Mouse (Mus musculus) right cerebral cortex, postnatal 10 days (tissue): ENCODE results near the gene Gadd45b.

Experiments used
- DNase-seq, 2 experiments: peaks; one replicate each; pipeline ENCODE4 v3.0.0; 2021; ENCODE audit warnings: low spot score in 2 of 2

Gene Gadd45b

DNA sequence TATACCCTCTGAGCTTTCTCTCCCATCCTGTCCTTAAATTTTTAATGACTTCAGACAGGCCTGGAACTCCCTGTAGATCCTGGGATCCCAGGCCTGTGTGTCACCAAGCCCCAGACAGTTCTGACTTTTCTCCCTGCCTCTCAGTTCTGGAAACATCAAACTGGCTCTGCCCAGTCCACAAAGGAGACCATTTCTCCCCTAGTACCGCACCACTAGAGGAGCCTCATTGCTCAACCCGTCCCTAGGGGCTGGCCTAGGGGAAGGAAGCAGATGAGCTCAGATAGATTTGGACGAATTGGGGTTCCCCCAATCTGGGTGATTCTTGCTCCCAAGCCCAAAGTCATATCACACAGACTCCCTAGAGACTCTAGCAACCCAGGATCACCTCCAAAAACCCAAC lies 5.4 kb downstream of the Gadd45b start:
- no peak for DNase-seq

DNA sequence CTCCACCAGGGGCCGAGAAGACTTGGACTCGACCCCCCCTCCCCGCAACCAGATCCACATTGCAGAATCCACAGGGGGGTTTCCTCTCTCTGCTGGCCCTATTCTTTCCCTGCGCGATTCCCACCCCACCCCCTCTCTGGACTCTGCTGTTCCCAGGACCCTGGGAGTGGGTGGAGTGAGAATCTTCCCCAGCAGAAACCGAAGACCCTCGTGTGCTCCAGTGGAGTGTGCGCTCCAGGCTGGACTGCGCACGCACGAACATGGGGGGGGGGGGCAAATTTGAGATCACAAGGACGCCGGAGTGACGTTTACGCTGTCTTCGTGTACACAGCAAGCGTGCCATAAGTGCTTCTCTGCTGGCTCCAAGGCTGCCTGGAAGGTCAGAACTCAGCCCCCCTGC lies 5.8 kb downstream of the Gadd45b start:
- no peak for DNase-seq

DNA sequence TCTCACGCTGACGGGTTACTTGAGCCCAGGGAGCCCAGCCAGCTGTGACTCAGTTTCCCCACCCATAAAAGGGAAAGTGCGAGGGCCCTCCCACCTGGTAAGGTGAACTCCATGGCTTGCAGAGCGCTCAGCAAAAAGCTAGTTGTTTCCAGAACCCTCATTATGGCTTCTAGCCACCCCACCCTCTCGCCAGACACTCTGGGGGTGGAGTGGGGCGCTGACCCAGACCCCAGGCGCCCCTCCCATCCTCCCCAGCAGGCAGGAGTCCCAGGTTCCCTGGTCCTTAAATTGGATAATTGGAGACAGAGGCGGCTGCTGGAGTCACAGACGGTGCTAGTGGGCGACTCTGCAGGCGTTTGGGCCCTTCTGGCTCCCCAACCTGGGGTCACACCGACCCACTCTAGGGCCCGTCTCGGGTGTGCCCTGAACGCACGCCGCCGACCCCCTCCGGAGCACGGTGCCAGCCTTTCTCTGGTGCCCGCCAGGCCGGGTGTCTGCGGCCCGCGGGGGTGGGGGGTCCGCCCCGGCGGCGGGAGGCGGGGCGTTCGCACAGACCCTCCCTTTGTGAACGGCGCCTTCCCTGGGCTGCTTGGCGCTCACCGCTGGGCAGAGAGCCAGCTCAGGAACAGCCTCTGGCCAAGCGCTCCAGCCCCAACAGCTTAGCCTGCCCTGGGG lies 6.4 kb downstream of the Gadd45b start:
- DNase-seq, result peak; percentile 82 to 85

- DNase-seq, result no peak
Observed at GRCm38 (mm10) chr10:80936810-80937164, 6.9 kb downstream of the Gadd45b start.

DNA sequence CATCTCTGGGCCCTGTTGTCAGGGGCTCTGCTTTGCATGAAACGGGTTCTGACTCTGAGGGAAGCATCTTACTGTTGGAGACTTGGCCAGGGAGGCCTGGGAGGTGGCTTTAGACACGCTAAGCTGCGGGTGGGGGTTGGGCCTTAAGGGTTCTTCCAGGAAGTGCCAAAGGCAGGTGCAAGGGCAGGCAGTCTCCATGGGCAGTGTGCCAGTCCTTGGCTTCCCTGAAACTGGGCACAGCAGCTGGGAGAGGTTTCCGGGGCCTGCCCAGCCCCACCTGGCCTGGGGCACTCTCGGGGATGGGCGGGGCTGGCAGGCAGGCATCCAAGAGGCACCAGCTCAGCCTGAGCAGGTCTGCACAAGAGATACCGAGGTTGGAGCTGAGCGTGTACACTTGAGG lies 7.8 kb downstream of the Gadd45b start:
- DNase-seq, result no peak

- DNase-seq, result no peak
Observed at GRCm38 (mm10) chr10:80938831-80939550, 9.1 kb downstream of the Gadd45b start.

DNA sequence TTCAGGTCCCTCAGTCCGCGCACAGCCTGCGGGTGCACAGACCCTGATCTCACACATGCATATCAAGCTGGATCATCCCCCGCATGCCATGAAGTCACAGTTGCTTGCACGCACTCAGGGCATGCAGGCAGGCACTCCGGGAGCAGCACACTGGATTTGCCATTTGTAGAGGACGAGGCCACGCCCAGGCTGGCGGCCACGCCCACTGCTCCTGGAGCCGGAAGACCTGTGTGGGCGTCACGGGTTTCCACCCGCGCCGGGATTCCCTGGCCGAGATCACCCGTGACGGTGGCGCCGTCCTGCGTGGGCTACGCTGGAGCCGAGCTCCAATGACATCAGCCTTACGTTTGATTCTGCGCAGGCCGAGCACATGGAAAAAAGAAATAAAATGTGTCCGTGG lies 9.8 kb downstream of the Gadd45b start:
- peak; percentile 87 to 92 for DNase-seq

GRCm38 (mm10) chr10:80940320-80940987 lies 10.6 kb downstream of the Gadd45b start:
- no peak for DNase-seq

DNA sequence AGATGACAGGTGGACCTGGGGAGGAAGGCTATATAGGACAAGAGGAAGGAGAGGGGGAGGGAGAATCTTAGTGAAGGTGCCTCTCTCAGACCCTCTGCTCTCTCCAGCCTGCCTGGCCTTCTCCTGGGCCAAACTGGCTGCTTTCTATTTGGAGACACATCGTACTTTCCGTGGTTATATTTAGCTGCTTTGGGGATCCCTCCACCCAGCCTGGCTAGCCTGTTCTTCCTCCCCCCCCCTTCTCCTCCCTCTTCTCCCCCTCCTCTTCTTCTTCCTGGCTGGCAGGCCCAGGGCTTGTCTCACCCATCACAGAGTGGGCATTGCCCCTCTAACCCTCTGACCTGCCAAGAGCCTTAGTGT lies 11.1 kb downstream of the Gadd45b start:
- no peak for DNase-seq

DNA sequence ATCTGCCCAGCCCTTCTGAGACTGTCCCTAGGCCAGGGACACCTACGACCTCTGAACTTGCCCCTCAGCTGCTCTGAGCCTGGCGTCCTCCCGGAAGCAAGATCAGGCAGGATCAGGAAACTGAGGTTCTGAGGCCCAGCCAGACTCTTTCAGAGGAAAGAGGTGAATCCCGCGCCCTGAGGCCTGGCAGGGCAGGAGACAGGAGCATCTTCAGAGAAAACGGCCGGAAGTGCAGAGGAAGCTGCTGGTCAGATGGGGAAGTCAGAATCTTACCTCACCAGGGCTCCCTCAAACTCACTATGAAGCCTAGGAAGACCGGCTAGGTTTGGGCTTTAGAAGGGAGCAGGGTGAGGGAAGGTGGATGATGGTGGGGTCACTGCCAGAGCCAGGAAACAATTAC lies 13.0 kb downstream of the Gadd45b start:
- DNase-seq, result no peak

- DNase-seq, result no peak
Observed at GRCm38 (mm10) chr10:80943701-80944100, 13.8 kb downstream of the Gadd45b start.

DNA sequence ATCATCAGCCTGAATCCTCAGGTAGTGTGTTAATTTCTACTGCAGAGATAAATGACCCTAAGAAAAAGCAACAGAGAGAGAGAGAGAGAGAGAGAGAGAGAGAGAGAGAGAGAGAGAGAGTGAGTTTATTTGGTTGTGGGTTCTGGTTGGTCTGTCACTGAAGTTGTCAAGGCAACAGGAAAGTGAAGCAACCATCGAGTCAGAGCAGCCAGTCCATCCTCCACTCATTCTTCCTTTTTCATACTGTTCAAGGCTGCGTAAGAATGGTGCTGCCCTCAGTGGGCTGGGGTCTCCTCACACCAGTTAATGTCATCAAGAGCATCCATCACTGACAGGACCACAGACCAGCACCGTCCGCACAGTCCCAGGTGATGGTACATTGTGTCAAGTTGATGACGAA lies 14.4 kb downstream of the Gadd45b start:
- DNase-seq, result no peak

DNA sequence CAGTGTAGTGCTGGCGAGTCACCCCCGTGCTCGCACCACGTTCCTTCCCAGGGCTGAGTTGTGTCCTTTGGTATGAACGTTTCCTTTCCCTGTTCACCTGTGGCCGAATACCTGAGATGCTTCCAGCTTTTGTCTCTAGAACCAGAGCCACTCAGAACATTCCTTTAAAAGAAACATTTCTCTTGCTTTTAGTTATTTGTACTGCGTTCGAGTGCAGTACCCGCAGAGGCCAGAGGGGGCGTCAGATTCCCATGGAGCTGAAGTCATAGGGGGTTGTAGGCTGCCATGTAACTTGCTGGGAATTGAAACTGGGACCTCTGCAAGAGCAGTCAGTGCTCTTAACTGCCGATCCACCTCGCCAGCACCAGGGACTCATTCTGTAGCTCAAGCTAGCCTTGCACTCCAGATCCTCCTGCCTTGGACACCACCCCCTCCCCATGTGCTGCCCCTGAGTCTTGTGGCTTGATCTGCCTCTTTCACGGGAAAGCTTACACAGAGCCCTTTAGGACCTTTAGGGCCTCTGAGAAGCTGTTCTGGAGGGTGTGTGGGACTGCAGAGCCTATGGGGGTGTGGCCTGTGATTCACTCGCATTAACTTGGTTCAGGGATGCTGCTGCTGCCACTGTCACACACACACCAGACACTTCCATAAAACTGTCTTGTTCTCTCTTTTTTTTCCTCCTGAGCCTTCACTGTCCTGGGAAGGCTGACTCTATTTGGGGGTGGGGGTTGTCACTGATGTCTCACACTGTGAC lies 17.0 kb downstream of the Gadd45b start:
- no peak for DNase-seq

DNA sequence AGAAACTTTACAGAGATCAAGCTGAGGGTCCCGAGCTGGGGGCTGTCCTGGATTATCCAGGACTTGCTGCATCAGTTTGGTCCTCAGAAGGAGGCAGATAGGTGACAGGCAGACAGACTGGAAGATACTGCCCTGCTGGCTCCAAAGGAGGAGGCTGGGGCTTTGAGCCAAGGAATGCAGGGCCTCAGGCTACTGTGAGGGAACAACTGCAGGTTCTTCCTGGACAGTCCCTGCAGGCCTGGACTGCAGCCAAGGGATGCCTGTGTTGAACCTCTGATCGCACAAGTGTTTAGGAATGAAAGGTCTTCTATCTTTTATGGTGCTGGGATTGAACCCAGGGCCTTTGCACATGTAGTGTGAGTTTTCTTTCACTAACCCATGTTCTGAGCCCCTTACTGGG lies 17.9 kb downstream of the Gadd45b start:
- DNase-seq, result no peak

GRCm38 (mm10) chr10:80948570-80948969 lies 18.7 kb downstream of the Gadd45b start:
- no peak for DNase-seq

DNA sequence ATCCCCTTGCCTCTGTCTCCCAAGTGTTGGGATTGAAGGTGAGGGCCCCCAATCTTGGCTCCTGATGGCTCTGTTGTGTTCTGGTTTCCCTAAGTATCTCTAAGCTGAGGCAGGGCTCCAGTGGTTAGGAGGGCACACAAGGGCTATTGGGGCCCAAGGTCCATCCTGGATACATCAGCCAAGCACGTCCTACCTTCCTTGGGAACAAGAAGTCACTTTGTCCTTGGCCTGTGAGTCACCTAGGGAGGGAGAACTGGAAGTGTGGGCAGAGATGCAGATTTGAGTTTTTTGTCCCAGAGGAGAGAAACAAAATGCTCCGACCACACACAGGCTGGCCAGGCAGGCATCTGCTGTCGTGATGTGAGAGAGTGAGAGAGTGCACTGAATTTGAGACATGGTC lies 19.2 kb downstream of the Gadd45b start:
- DNase-seq, result no peak

GRCm38 (mm10) chr10:80950314-80950713 lies 20.4 kb downstream of the Gadd45b start:
- no peak for DNase-seq

- no peak for DNase-seq
Observed at GRCm38 (mm10) chr10:80951761-80952390, 22.0 kb downstream of the Gadd45b start.

GRCm38 (mm10) chr10:80952449-80952848 lies 22.6 kb downstream of the Gadd45b start:
- DNase-seq, result no peak

DNA sequence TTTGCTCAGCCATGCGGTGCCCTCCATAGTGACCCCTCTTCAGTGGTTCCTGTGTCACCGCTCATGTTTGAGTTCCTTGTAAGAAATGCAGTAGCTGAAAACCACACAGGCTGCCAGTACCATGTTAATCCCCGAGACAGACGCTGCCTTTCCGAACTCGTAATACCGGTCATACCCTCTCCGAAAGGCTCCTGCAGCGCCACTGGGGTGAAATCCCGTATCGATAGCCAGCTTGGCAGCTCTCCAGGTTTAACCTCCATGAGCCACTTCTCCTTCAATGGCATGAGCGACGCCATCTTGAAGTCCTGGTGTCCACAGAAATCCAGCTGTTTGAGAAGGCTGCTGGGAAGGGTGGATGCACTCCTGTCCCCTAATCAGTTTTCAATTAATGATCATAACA lies 24.5 kb downstream of the Gadd45b start:
- DNase-seq, result no peak

GRCm38 (mm10) chr10:80954843-80955242 lies 25.0 kb downstream of the Gadd45b start:
- DNase-seq, result no peak

GRCm38 (mm10) chr10:80955536-80955935 lies 25.7 kb downstream of the Gadd45b start:
- DNase-seq, result peak; percentile 59 to 72
